ENCODE assay signal across 9 mouse cellular contexts in genomic region chr3:107595264-107595937, GRCm38 (mm10). TPM values are rescaled to one million over a fixed set of nuclear protein-coding genes. Genes with fewer than 3 reads are reported as not detected.
DNase-seq lines count a peak whose midpoint lies in the region; ATAC-seq lines count a peak whose summit lies in the region.
"Had no signal": no experiment of that assay in that cellular context is flagged by ENCODE, and none has a peak within 500 bp of the region (broad histone marks: within the 10 kb centered on the region; RNA-seq: fewer than 3 reads in every experiment).

No protein-coding gene starts in this region.

- DNase-seq in gastrocnemius, postnatal 10 days, result peak; percentile 31
- DNase-seq in gastrocnemius, postnatal 36 days, result no peak
- DNase-seq in hindbrain, embryonic 10.5 days (ENCODE audit: low spot score), result peak; percentile 68
- peak; percentile 96 for DNase-seq in midbrain, embryonic 11.5 days (ENCODE audit: low spot score, missing footprints)
- no peak for DNase-seq in right cerebral cortex, postnatal 14 days
- no peak for DNase-seq in spleen, postnatal 10 days (ENCODE audit: low spot score in 2 of 2)

- ATAC-seq in midbrain, embryonic 11.5 days (ENCODE audit: low FRiP score), result peak; percentile 46
- no peak for ATAC-seq in cerebellum, adult (ENCODE audit: insufficient number of reproducible peaks, low FRiP score, low TSS enrichment)

- H3K4me2 ChIP-seq in midbrain, embryonic 11.5 days, result peak overlapping the region; percentile 64

- peak overlapping the region; percentile 46 for H3K9ac ChIP-seq in midbrain, embryonic 11.5 days (ENCODE audit: low read length)

- 0 out of 2 replicates have a peak overlapping the region, but pooled peaks have one; percentile 18 for H3K4me3 ChIP-seq in brown adipose tissue, adult 24 weeks (ENCODE audit: insufficient read depth, low read depth, low read length)
- peak overlapping the region; percentile 56 for H3K4me3 ChIP-seq in hindbrain, embryonic 10.5 days
- peak overlapping the region; percentile 41 for H3K4me3 ChIP-seq in midbrain, embryonic 11.5 days (ENCODE audit: low read depth, low read length)
- H3K4me3 ChIP-seq: erythroblast, embryonic 14.5 days had no signal

- no peaks in the 10 kb centered on the region for H3K36me3 ChIP-seq in hindbrain, embryonic 10.5 days
- H3K36me3 ChIP-seq in midbrain, embryonic 11.5 days (ENCODE audit: control insufficient read depth, insufficient read depth, low read length), result no peaks in the 10 kb centered on the region

- WGBS in hindbrain, embryonic 10.5 days, result 1% methylated on average over 50 of the region's 50 CpGs
- WGBS in midbrain, embryonic 11.5 days, result under 1% methylated on average over 50 of the region's 50 CpGs

- H3K9me3 ChIP-seq in hindbrain, embryonic 10.5 days, result no peaks in the 10 kb centered on the region
- no peaks in the 10 kb centered on the region for H3K9me3 ChIP-seq in midbrain, embryonic 11.5 days (ENCODE audit: control insufficient read depth, low read length)

- intact Hi-C loops in gastrocnemius, postnatal 36 days (cut with DNase I), result no loop called here

- H3K4me1 ChIP-seq in brown adipose tissue, adult 24 weeks (ENCODE audit: control insufficient read depth, insufficient read depth, insufficient read length, low read length), result no peaks in the 10 kb centered on the region; the same call in 1 of the 2 replicates
- H3K4me1 ChIP-seq in hindbrain, embryonic 10.5 days (replicated peaks), result peaks cover 35% of the 10 kb centered on the region
- H3K4me1 ChIP-seq in midbrain, embryonic 11.5 days (ENCODE audit: control insufficient read depth, insufficient read depth, low read length), result peaks cover 10% of the 10 kb centered on the region

- peaks cover 96% of the 10 kb centered on the region for H3K27me3 ChIP-seq in hindbrain, embryonic 10.5 days (ENCODE audit: insufficient read depth, poor library complexity, severe bottlenecking)
- H3K27me3 ChIP-seq in midbrain, embryonic 11.5 days (ENCODE audit: control insufficient read depth, insufficient read depth, low read length), result peaks cover 68% of the 10 kb centered on the region

- no peak overlapping the region for H3K27ac ChIP-seq in brown adipose tissue, adult 24 weeks (replicated peaks; ENCODE audit: low read depth, low read length)
- peak overlapping the region; percentile 69 for H3K27ac ChIP-seq in hindbrain, embryonic 10.5 days
- no peak overlapping the region for H3K27ac ChIP-seq in midbrain, embryonic 11.5 days (ENCODE audit: low read depth, low read length)

RNA-seq across cellular contexts. Expression of gene Alx3, which starts 0.6 kb away (rescaled TPM):
- not detected for total RNA-seq in gastrocnemius, postnatal 10 days (2021)
- not detected for total RNA-seq in gastrocnemius, postnatal 36 days (2021)
- not detected in 2 replicates for polyA plus RNA-seq in brown adipose tissue, adult 24 weeks (2012; ENCODE audit: insufficient read depth, insufficient read length, missing spikeins)
- 2.7 and 7.1 TPM in 2 replicates for polyA plus RNA-seq in hindbrain, embryonic 10.5 days (2016; fragmentation: Nextera tagmentation; extraction: Ambion mirVana)
- polyA plus RNA-seq in midbrain, embryonic 11.5 days (2014; fragmentation: Nextera tagmentation; extraction: Ambion mirVana), result 2.8 and 3.3 TPM in 2 replicates
- polyA plus RNA-seq: erythroblast, embryonic 14.5 days had no signal

RNA-seq across cellular contexts. Expression of gene Gm10961, which starts 35.7 kb away (rescaled TPM):
- total RNA-seq in gastrocnemius, postnatal 10 days (2021), result not detected
- not detected for total RNA-seq in gastrocnemius, postnatal 36 days (2021)
- not detected in 2 replicates for polyA plus RNA-seq in brown adipose tissue, adult 24 weeks (2012; ENCODE audit: insufficient read depth, insufficient read length, missing spikeins)
- not detected in 2 replicates for polyA plus RNA-seq in hindbrain, embryonic 10.5 days (2016; fragmentation: Nextera tagmentation; extraction: Ambion mirVana)
- not detected in 2 replicates for polyA plus RNA-seq in midbrain, embryonic 11.5 days (2014; fragmentation: Nextera tagmentation; extraction: Ambion mirVana)
- polyA plus RNA-seq: erythroblast, embryonic 14.5 days had no signal

RNA-seq across cellular contexts. Expression of gene Strip1, which starts 36.1 kb away (rescaled TPM):
- 10 to 100 TPM; 21.4 to 24.1 TPM for total RNA-seq in gastrocnemius, postnatal 10 days (2021)
- 10 to 100 TPM; 14.4 to 14.7 TPM for total RNA-seq in gastrocnemius, postnatal 36 days (2021)
- polyA plus RNA-seq in brown adipose tissue, adult 24 weeks (2012; ENCODE audit: insufficient read depth, insufficient read length, missing spikeins), result 21.9 and 27.7 TPM in 2 replicates
- 68.2 and 89.6 TPM in 2 replicates for polyA plus RNA-seq in hindbrain, embryonic 10.5 days (2016; fragmentation: Nextera tagmentation; extraction: Ambion mirVana)
- polyA plus RNA-seq in midbrain, embryonic 11.5 days (2014; fragmentation: Nextera tagmentation; extraction: Ambion mirVana), result 87.6 and 90.6 TPM in 2 replicates

RNA-seq across cellular contexts. Expression of gene Ubl4b, which starts 40.5 kb away (rescaled TPM):
- total RNA-seq in gastrocnemius, postnatal 10 days (2021), result not detected
- total RNA-seq in gastrocnemius, postnatal 36 days (2021), result not detected
- not detected in 2 replicates for polyA plus RNA-seq in brown adipose tissue, adult 24 weeks (2012; ENCODE audit: insufficient read depth, insufficient read length, missing spikeins)
- polyA plus RNA-seq in hindbrain, embryonic 10.5 days (2016; fragmentation: Nextera tagmentation; extraction: Ambion mirVana), result not detected in 2 replicates
- not detected in 2 replicates for polyA plus RNA-seq in midbrain, embryonic 11.5 days (2014; fragmentation: Nextera tagmentation; extraction: Ambion mirVana)
- polyA plus RNA-seq: erythroblast, embryonic 14.5 days had no signal

Comparison
In these comparisons a context has a peak if more than half of its experiments do, and no peak if none do; other contexts are left out.
1. DNase-seq: peak in gastrocnemius, postnatal 10 days (single experiment), hindbrain, embryonic 10.5 days (single experiment) and midbrain, embryonic 11.5 days (single experiment); none in gastrocnemius, postnatal 36 days (0 of 2), right cerebral cortex, postnatal 14 days (single experiment) and spleen, postnatal 10 days (0 of 2).
2. Peak in every context shown above with its lines, with median percentiles within 50 percentile points of each other: H3K4me3 ChIP-seq.